Mouse (Mus musculus) hindbrain, embryonic 14.5 days (tissue): ENCODE results near the gene Coro1b. TPM values are rescaled to one million over a fixed set of nuclear protein-coding genes. Genes with fewer than 3 reads are reported as not detected.
A peak's percentile ranks its signal among the peaks of the same experiment; 100 is the strongest.

ENCODE experiments used
- ATAC-seq: fragments of 200-750 bp; cut with Nextera tagmentation; 2 replicates; pipeline ENCODE4 v1.8.0; 2017; ENCODE audit warnings: moderate number of reproducible peaks, mild to moderate bottlenecking, moderate TSS enrichment, moderate library complexity; ENCODE audit not compliant: low FRiP score
- DNase-seq: peaks from one replicate; pipeline ENCODE4 v3.0.0-alpha.2; 2015; ENCODE audit warnings: low spot score
- H3K27ac ChIP-seq: fragments of 300-500 bp; sonication (generic); 2 replicates; pipeline ENCODE4 v1.5.1; 2014; ENCODE audit warnings: mild to moderate bottlenecking, moderate library complexity
- H3K27me3 ChIP-seq: fragments of 300-500 bp; sonication (generic); 2 replicates; pipeline ENCODE4 v1.6.1; 2014; ENCODE audit warnings: mild to moderate bottlenecking, low read length, mixed read lengths; ENCODE audit not compliant: control insufficient read depth, insufficient read depth
- H3K36me3 ChIP-seq: fragments of 300-500 bp; sonication (generic); replicated peaks from 2 replicates; pipeline ENCODE4 v1.6.1; 2014; ENCODE audit not compliant: control insufficient read depth, insufficient read depth
- H3K4me1 ChIP-seq: fragments of 300-500 bp; sonication (generic); replicated peaks from 2 replicates; pipeline ENCODE4 v1.6.1; 2014; ENCODE audit warnings: antibody characterized with exemption, low read length, mixed read lengths; ENCODE audit not compliant: control insufficient read depth, insufficient read depth
- H3K4me2 ChIP-seq: fragments of 300-500 bp; sonication (generic); replicated peaks from 2 replicates; pipeline ENCODE4 v1.6.1; 2014; ENCODE audit warnings: mild to moderate bottlenecking, moderate library complexity
- H3K4me3 ChIP-seq: fragments of 300-500 bp; sonication (generic); replicated peaks from 2 replicates; pipeline ENCODE4 v1.5.1; 2014; ENCODE audit warnings: mild to moderate bottlenecking, low read length
- H3K9ac ChIP-seq: fragments of 300-500 bp; sonication (generic); 2 replicates; pipeline ENCODE4 v1.6.1; 2014
- H3K9me3 ChIP-seq: fragments of 300-500 bp; sonication (generic); 2 replicates; pipeline ENCODE4 v1.6.1; 2016; ENCODE audit warnings: low read length; ENCODE audit not compliant: control insufficient read depth
- WGBS: fragments of 180-500 bp; shearing (Covaris S2); extraction: QIAGEN DNeasy Blood & Tissue Kit; methylation state at CpG from one replicate; pipeline ENCODE4 v1.1.7; 2014; 5-methylcytosine and 5-hydroxymethylcytosine counted together
- polyA plus RNA-seq: library from polyadenylated mRNA; unstranded; fragments of >200 nt; fragmentation: Nextera tagmentation; extraction: Ambion mirVana; gene quantifications from 2 replicates; pipeline ENCODE4 v1.2.1, GENCODE M21; 2014

The Coro1b gene
- polyA plus RNA-seq, 1 experiment from 2014 or later = 102 TPM

GRCm38 (mm10) chr19:4172925-4173324, 24.5 kb downstream of the Coro1b start:
- Histone ChIP-seq H3K9me3 (no peaks in the 10 kb centered on the region), H3K4me2 (no peak overlapping the region), H3K9ac (no peak overlapping the region), H3K4me3 (no peak overlapping the region), H3K4me1 (peaks cover 6% of the 10 kb centered on the region), H3K36me3 (no peaks in the 10 kb centered on the region), H3K27ac (no peak overlapping the region), H3K27me3 (no peaks in the 10 kb centered on the region; the same call in 1 of the 2 replicates)
- WGBS = 61% methylated on average over 11 of the region's 11 CpGs
- ATAC-seq = no peak
- no peak for DNase-seq

GRCm38 (mm10) chr19:4175368-4175947, 27.0 kb downstream of the Coro1b start, which contains the start of gene Carns1:
TSS of gene Carns1 (minus strand) at chr19:4175479.
- Histone ChIP-seq H3K27me3 (no peaks in the 10 kb centered on the region; the same call in 1 of the 2 replicates), H3K4me1 (no peaks in the 10 kb centered on the region; the same call in 1 of the 2 replicates), H3K4me2 (peak within 1 kb of the TSS; percentile 36), H3K9ac (0 out of 2 replicates have a peak within 1 kb of the TSS, but pooled peaks have one; percentile 26), H3K9me3 (no peaks in the 10 kb centered on the region), H3K4me3 (no peak within 1 kb of the TSS), H3K36me3 (no peaks in the 10 kb centered on the region), H3K27ac (no peak within 1 kb of the TSS)
- 0 out of 2 replicates have a peak, but pooled peaks have one; percentile 42 for ATAC-seq
- WGBS = 3% methylated on average over 10 of the region's 11 CpGs
- DNase-seq = no peak

GRCm38 (mm10) chr19:4180411-4180810, 32.0 kb downstream of the Coro1b start:
- H3K27me3 ChIP-seq = no peaks in the 10 kb centered on the region; the same call in 1 of the 2 replicates
- H3K9me3 ChIP-seq = no peaks in the 10 kb centered on the region
- H3K27ac ChIP-seq = no peak overlapping the region
- 87% methylated on average over 7 of the region's 7 CpGs for WGBS
- DNase-seq (no peak), ATAC-seq (no peak)
- no peak overlapping the region for H3K4me3 ChIP-seq
- peaks cover 7% of the 10 kb centered on the region; the same call in 1 of the 2 replicates for H3K4me1 ChIP-seq
- no peaks in the 10 kb centered on the region for H3K36me3 ChIP-seq
- no peak overlapping the region for H3K4me2 ChIP-seq
- no peak overlapping the region for H3K9ac ChIP-seq

DNA sequence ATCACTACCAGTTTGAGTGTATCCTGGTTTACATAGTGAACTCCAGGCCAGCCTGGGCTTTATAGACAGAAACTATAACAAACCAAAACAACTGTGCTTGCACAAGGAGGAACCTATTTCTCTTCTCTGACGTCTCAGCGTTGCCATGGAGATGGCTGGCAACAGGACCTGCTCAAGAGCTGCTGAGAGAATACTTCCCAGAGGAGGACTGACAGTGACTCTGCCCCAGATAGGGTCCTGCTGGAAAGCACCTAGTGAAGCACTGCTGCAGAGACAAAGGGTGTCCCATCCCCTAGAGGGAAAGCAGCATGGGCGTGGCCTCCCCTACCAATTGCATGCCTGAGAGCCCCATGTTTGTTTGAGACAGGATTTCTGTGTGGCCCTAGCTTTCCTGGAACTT, 33.5 kb downstream of the Coro1b start:
- WGBS = 49% methylated on average over 3 of the region's 3 CpGs
- DNase-seq (peak; percentile 57), ATAC-seq (0 out of 2 replicates have a peak, but pooled peaks have one; percentile 51)
- Histone ChIP-seq H3K9ac (no peak overlapping the region), H3K4me2 (no peak overlapping the region), H3K4me1 (peaks cover 7% of the 10 kb centered on the region; the same call in 1 of the 2 replicates), H3K27ac (no peak overlapping the region), H3K4me3 (no peak overlapping the region), H3K9me3 (no peaks in the 10 kb centered on the region), H3K27me3 (no peaks in the 10 kb centered on the region), H3K36me3 (no peaks in the 10 kb centered on the region)

- WGBS = 55% methylated on average over 2 of the region's 2 CpGs
- H3K4me1 ChIP-seq = peaks cover 7% of the 10 kb centered on the region; the same call in 1 of the 2 replicates
- no peak overlapping the region for H3K27ac ChIP-seq
- no peaks in the 10 kb centered on the region for H3K36me3 ChIP-seq
- H3K27me3 ChIP-seq = no peaks in the 10 kb centered on the region
- H3K4me2 ChIP-seq = no peak overlapping the region
- ATAC-seq = no peak
- no peaks in the 10 kb centered on the region for H3K9me3 ChIP-seq
- H3K4me3 ChIP-seq = no peak overlapping the region
- H3K9ac ChIP-seq = no peak overlapping the region
- no peak for DNase-seq
Observed at GRCm38 (mm10) chr19:4183689-4184088, 35.3 kb downstream of the Coro1b start.

DNA sequence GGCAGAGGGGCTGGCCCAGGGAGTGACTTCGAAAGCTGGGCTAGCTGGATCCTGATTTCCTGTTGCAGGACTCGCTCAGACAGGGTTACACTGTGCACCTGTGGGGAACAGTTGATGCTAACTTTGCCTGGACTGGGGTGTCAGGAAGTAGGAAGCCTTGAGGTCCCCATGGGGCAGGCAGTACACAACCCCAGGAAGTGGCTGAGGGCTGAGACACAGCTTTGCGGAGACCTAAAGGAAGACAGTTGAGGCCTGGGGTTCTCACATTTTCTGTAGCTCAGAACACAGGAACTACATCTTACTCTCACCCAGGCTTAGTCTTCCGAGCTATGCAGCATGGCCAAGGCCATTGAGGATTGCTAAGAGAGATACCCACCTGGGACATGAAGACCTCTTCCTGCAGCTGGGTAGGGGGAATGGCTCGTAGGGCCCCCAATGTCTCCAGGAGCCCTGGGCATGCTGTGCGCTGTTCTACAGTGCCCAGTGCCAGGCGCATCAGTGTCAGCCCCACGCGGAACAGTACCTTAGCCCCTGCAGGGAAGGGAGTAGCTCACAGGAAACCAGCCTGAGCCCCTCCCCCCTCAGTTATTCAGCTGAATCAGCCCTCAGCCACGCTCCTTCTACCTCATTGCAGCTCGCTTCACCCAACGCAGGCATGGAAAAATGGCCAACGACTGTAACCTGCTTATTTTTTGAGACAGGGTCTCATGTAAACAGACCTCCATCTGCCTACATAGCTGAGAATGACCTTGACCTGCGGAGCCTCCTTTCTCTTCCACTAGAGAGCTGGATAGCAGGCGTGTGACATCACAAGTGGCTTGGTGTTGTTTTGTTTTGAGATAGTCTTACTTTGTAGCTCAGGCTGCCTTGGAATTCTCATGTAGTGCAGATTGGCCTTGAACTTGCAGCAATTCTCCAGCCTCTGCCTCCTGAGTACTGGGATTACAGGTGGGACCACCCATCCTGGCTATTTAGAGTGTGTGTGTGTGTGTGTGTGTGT, 36.9 kb downstream of the Coro1b start:
- H3K27ac ChIP-seq = peak overlapping the region; percentile 26; the same call in 1 of the 2 replicates
- H3K36me3 ChIP-seq = no peaks in the 10 kb centered on the region
- DNase-seq = no peak
- no peak overlapping the region for H3K4me2 ChIP-seq
- peaks cover 7% of the 10 kb centered on the region; the same call in 1 of the 2 replicates for H3K4me1 ChIP-seq
- no peak for ATAC-seq
- no peaks in the 10 kb centered on the region for H3K9me3 ChIP-seq
- no peaks in the 10 kb centered on the region for H3K27me3 ChIP-seq
- WGBS = 60% methylated on average over 15 of the region's 15 CpGs
- H3K9ac ChIP-seq = no peak overlapping the region
- H3K4me3 ChIP-seq = no peak overlapping the region

GRCm38 (mm10) chr19:4187303-4187702, 38.9 kb downstream of the Coro1b start:
- no peaks in the 10 kb centered on the region for H3K27me3 ChIP-seq
- ATAC-seq (no peak), DNase-seq (no peak)
- H3K4me1 ChIP-seq = peaks cover 1% of the 10 kb centered on the region; the same call in 1 of the 2 replicates
- H3K9ac ChIP-seq = no peak overlapping the region
- H3K4me3 ChIP-seq = no peak overlapping the region
- H3K9me3 ChIP-seq = no peaks in the 10 kb centered on the region
- H3K4me2 ChIP-seq = no peak overlapping the region
- no peak overlapping the region for H3K27ac ChIP-seq
- 80% methylated on average over 3 of the region's 3 CpGs for WGBS
- no peaks in the 10 kb centered on the region for H3K36me3 ChIP-seq

GRCm38 (mm10) chr19:4189051-4189620, 40.7 kb downstream of the Coro1b start:
- H3K4me3 ChIP-seq = no peak overlapping the region
- 92% methylated on average over 12 of the region's 12 CpGs for WGBS
- peaks cover 10% of the 10 kb centered on the region for H3K36me3 ChIP-seq
- no peak for DNase-seq
- no peak overlapping the region for H3K4me2 ChIP-seq
- H3K27me3 ChIP-seq = no peaks in the 10 kb centered on the region
- no peaks in the 10 kb centered on the region for H3K9me3 ChIP-seq
- no peak for ATAC-seq
- no peak overlapping the region for H3K27ac ChIP-seq
- H3K4me1 ChIP-seq = peaks cover 12% of the 10 kb centered on the region
- no peak overlapping the region for H3K9ac ChIP-seq
